In genomic region chr5:123559588-123559987, GRCm38 (mm10) we compare ENCODE assay signal across 14 mouse cellular contexts. TPM values are rescaled to one million over a fixed set of nuclear protein-coding genes. Genes with fewer than 3 reads are reported as not detected.
"Had no signal": no experiment of that assay in that cellular context is flagged by ENCODE, and none has a peak within 500 bp of the region (broad histone marks: within the 10 kb centered on the region; RNA-seq: fewer than 3 reads in every experiment).

No protein-coding gene starts in this region.

- DNase-seq: lung, adult 18-20 months; lung, embryonic 14.5 days; lung, postnatal 10 days; lung, postnatal 4 days; midbrain, embryonic 14.5 days; retina, postnatal 1 day; right cerebral cortex, postnatal 14 days; spleen, adult 18-20 months; thymus, adult 18-20 months; thymus, postnatal 14 days; thymus, postnatal 36 days had no signal

- ATAC-seq: midbrain, embryonic 16.5 days had no signal

RNA-seq across cellular contexts. Expression of gene Gm49027, which starts 34.3 kb away (rescaled TPM):
- total RNA-seq: megakaryocyte-erythroid progenitor cell, adult 5-6 weeks had no signal

RNA-seq across cellular contexts. Expression of gene B3gnt4, which starts 49.3 kb away (rescaled TPM):
- total RNA-seq: megakaryocyte, adult 5-6 weeks had no signal
